Mouse (Mus musculus) heart, embryonic 10.5 days (tissue): Measurements from ENCODE around the gene Gsto2. TPM values are rescaled to one million over a fixed set of nuclear protein-coding genes. Genes with fewer than 3 reads are reported as not detected.

Experiments used
- DNase-seq: peaks from one replicate; pipeline ENCODE4 v3.0.0-alpha.2; 2017; ENCODE audit warnings: low spot score
- H3K27ac ChIP-seq: fragments of 300-500 bp; sonication (generic); 2 replicates; pipeline ENCODE4 v1.5.1; 2016; ENCODE audit warnings: mild to moderate bottlenecking
- H3K27me3 ChIP-seq: fragments of 300-500 bp; sonication (generic); 2 replicates; pipeline ENCODE4 v1.6.1; 2016; ENCODE audit warnings: mild to moderate bottlenecking; ENCODE audit not compliant: poor library complexity, insufficient read depth, severe bottlenecking
- H3K36me3 ChIP-seq: fragments of 300-500 bp; sonication (generic); 2 replicates; pipeline ENCODE4 v1.6.1; 2016; ENCODE audit warnings: mild to moderate bottlenecking, moderate library complexity
- H3K4me1 ChIP-seq: fragments of 300-500 bp; sonication (generic); 2 replicates; pipeline ENCODE4 v1.6.1; 2016; ENCODE audit warnings: mild to moderate bottlenecking
- H3K4me3 ChIP-seq: fragments of 300-500 bp; sonication (generic); 2 replicates; pipeline ENCODE4 v1.5.1; 2016; ENCODE audit warnings: mild to moderate bottlenecking, moderate library complexity
- H3K9me3 ChIP-seq: fragments of 300-500 bp; sonication (generic); 2 replicates; pipeline ENCODE4 v1.6.1; 2016; ENCODE audit warnings: mild to moderate bottlenecking, moderate library complexity
- WGBS: fragments of 180-500 bp; shearing (Covaris S2); methylation state at CpG from one replicate; pipeline ENCODE4 v1.1.7; 2016; 5-methylcytosine and 5-hydroxymethylcytosine counted together
- polyA plus RNA-seq: library from polyadenylated mRNA; unstranded; fragments of >200 nt; fragmentation: Nextera tagmentation; extraction: Ambion mirVana; gene quantifications from 2 replicates; pipeline ENCODE4 v1.2.1, GENCODE M21; 2016

The Gsto2 gene
- polyA plus RNA-seq, 1 experiment from 2014 or later, result 1.0 TPM

DNA sequence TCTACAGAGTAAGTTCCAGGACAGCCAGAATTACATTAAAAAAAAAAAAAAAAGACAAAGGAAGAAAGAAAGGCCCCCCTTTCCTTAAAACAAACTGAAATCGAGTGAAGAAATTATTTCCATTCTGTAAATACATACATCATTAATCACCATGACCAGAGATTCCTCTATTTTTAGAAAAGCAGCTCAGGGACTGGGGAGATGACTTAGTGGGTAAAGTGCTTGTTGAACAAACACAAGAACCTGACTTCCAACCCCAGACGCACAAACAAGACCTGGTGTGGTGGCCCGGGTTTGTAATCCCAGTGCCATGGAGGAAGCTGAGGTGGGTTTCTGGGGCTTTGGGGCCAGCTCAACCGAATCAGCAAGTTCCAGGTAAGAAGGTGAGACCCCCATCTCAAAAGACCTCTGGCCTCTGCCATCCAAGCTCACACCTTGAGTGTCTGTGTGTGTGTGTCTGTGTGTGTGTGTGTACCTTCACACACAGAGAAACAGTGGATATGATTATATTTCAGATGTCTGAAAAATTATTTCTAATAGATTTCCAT, 2.4 kb downstream of the Gsto2 start:
- peaks cover 6% of the 10 kb centered on the region; the same call in 1 of the 2 replicates for H3K36me3 ChIP-seq
- peaks cover 6% of the 10 kb centered on the region; the same call in 1 of the 2 replicates for H3K4me1 ChIP-seq
- no peaks in the 10 kb centered on the region for H3K9me3 ChIP-seq
- peak; percentile 68 for DNase-seq
- 69% methylated on average over 4 of the region's 4 CpGs for WGBS
- no peak overlapping the region for H3K4me3 ChIP-seq
- no peak overlapping the region for H3K27ac ChIP-seq
- peaks cover 8% of the 10 kb centered on the region; the same call in 1 of the 2 replicates for H3K27me3 ChIP-seq

DNA sequence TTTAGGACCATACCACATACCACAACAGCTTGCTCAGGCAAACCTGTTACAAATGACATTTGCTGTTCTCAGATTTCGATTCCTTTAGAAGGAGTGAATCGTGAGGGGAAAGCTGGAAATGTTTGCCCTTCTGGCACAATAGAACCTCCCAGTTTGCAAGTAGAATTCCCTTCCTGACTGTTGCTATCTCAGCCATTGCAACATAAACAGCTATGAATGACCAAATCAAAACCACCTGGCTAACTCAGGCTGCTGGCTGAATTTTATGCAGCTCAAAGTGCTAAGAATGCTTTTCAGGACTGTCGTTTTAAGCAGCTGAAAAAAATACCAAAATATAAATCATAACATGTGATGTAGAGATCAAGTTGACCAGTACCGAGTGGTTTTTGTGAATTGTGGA, 3.6 kb downstream of the Gsto2 start:
- no peak overlapping the region for H3K4me3 ChIP-seq
- no peak for DNase-seq
- peaks cover 5% of the 10 kb centered on the region; the same call in 1 of the 2 replicates for H3K36me3 ChIP-seq
- no peak overlapping the region for H3K27ac ChIP-seq
- H3K9me3 ChIP-seq, result no peaks in the 10 kb centered on the region
- peaks cover 8% of the 10 kb centered on the region; the same call in 1 of the 2 replicates for H3K27me3 ChIP-seq
- 65% methylated on average over 4 of the region's 4 CpGs for WGBS
- peaks cover 6% of the 10 kb centered on the region; the same call in 1 of the 2 replicates for H3K4me1 ChIP-seq

GRCm38 (mm10) chr19:47869516-47869915, 4.2 kb downstream of the Gsto2 start:
- H3K9me3 ChIP-seq, result no peaks in the 10 kb centered on the region
- no peak for DNase-seq
- peaks cover 6% of the 10 kb centered on the region; the same call in 1 of the 2 replicates for H3K4me1 ChIP-seq
- H3K4me3 ChIP-seq, result no peak overlapping the region
- no peak overlapping the region for H3K27ac ChIP-seq
- H3K27me3 ChIP-seq, result peaks cover 8% of the 10 kb centered on the region; the same call in 1 of the 2 replicates
- H3K36me3 ChIP-seq, result no peaks in the 10 kb centered on the region
- WGBS, result 53% methylated on average over 3 of the region's 3 CpGs

DNA sequence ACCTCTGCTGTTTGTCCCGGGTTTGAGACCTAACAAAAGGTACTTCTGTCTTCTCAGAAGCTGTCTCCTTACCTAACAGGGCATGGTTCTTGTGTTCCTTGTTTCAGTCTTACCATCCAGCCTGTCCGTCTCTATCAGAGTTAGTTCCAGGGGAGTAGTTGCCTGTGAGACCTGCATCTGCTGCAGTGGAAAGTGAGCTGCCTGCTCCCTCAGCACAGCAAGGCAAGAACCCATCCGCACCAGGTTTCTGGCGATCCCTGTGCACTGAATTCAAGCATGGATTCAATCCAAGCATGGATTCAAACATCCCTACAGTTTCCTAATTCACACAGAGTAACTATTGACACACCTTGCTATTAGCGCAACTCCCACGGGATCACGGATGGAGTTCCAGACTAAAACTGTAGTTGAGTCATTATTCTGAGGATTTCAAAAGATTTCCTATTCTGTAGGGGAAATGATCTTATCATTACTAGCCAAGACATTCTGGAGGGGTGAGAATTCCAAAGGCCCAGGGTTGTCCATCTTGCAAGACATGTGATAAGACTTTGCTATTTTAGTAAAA, 4.8 kb downstream of the Gsto2 start:
- 70% methylated on average over 7 of the region's 7 CpGs for WGBS
- 0 out of 2 replicates have a peak, but pooled peaks cover under 1% of the 10 kb centered on the region for H3K4me1 ChIP-seq
- no peaks in the 10 kb centered on the region for H3K36me3 ChIP-seq
- H3K9me3 ChIP-seq, result no peaks in the 10 kb centered on the region
- H3K27ac ChIP-seq, result no peak overlapping the region
- H3K4me3 ChIP-seq, result no peak overlapping the region
- no peak for DNase-seq
- peaks cover 8% of the 10 kb centered on the region; the same call in 1 of the 2 replicates for H3K27me3 ChIP-seq

GRCm38 (mm10) chr19:47871515-47871914, 6.2 kb downstream of the Gsto2 start:
- no peak for DNase-seq
- H3K4me1 ChIP-seq, result peaks cover 6% of the 10 kb centered on the region; the same call in 1 of the 2 replicates
- H3K27me3 ChIP-seq, result peaks cover 15% of the 10 kb centered on the region; the same call in 1 of the 2 replicates

GRCm38 (mm10) chr19:47876252-47876651, 10.9 kb downstream of the Gsto2 start:
- 56% methylated on average over 15 of the region's 15 CpGs for WGBS
- DNase-seq, result no peak
- H3K27ac ChIP-seq, result no peak overlapping the region
- H3K36me3 ChIP-seq, result no peaks in the 10 kb centered on the region
- H3K9me3 ChIP-seq, result no peaks in the 10 kb centered on the region
- H3K4me3 ChIP-seq, result no peak overlapping the region
- peaks cover 6% of the 10 kb centered on the region; the same call in 1 of the 2 replicates for H3K4me1 ChIP-seq
- H3K27me3 ChIP-seq, result peaks cover 14% of the 10 kb centered on the region; the same call in 1 of the 2 replicates

More at GRCm38 (mm10) chr19:47871515-47871914, 6.2 kb downstream of the Gsto2 start:
- 31% methylated on average over 10 of the region's 10 CpGs for WGBS
- H3K9me3 ChIP-seq, result no peaks in the 10 kb centered on the region
- H3K27ac ChIP-seq, result no peak overlapping the region
- H3K4me3 ChIP-seq, result no peak overlapping the region
- no peaks in the 10 kb centered on the region for H3K36me3 ChIP-seq

- Histone ChIP-seq H3K27me3 (peaks cover 7% of the 10 kb centered on the region; the same call in 1 of the 2 replicates), H3K9me3 (no peaks in the 10 kb centered on the region), H3K4me1 (peaks cover 32% of the 10 kb centered on the region), H3K27ac (no peak overlapping the region), H3K4me3 (no peak overlapping the region), H3K36me3 (no peaks in the 10 kb centered on the region)
- 76% methylated on average over 7 of the region's 7 CpGs for WGBS
- no peak for DNase-seq
Measured at GRCm38 (mm10) chr19:47881538-47881937, 16.2 kb downstream of the Gsto2 start.

GRCm38 (mm10) chr19:47882151-47882881, 17.0 kb downstream of the Gsto2 start:
- H3K36me3 ChIP-seq, result no peaks in the 10 kb centered on the region
- DNase-seq, result peak; percentile 90
- no peak overlapping the region for H3K4me3 ChIP-seq
- no peaks in the 10 kb centered on the region for H3K9me3 ChIP-seq
- no peak overlapping the region for H3K27ac ChIP-seq
- peaks cover 7% of the 10 kb centered on the region; the same call in 1 of the 2 replicates for H3K27me3 ChIP-seq
- H3K4me1 ChIP-seq, result peaks cover 36% of the 10 kb centered on the region
- WGBS, result 22% methylated on average over 11 of the region's 11 CpGs

- no peak for DNase-seq
- H3K4me3 ChIP-seq, result no peak overlapping the region
- WGBS, result 56% methylated on average over 9 of the region's 9 CpGs
- peaks cover 36% of the 10 kb centered on the region for H3K4me1 ChIP-seq
- H3K9me3 ChIP-seq, result no peaks in the 10 kb centered on the region
- peak overlapping the region; percentile 44; the same call in 1 of the 2 replicates for H3K27ac ChIP-seq
- H3K36me3 ChIP-seq, result no peaks in the 10 kb centered on the region
- peaks cover 7% of the 10 kb centered on the region; the same call in 1 of the 2 replicates for H3K27me3 ChIP-seq
Measured at GRCm38 (mm10) chr19:47882882-47883254, 17.5 kb downstream of the Gsto2 start.

DNA sequence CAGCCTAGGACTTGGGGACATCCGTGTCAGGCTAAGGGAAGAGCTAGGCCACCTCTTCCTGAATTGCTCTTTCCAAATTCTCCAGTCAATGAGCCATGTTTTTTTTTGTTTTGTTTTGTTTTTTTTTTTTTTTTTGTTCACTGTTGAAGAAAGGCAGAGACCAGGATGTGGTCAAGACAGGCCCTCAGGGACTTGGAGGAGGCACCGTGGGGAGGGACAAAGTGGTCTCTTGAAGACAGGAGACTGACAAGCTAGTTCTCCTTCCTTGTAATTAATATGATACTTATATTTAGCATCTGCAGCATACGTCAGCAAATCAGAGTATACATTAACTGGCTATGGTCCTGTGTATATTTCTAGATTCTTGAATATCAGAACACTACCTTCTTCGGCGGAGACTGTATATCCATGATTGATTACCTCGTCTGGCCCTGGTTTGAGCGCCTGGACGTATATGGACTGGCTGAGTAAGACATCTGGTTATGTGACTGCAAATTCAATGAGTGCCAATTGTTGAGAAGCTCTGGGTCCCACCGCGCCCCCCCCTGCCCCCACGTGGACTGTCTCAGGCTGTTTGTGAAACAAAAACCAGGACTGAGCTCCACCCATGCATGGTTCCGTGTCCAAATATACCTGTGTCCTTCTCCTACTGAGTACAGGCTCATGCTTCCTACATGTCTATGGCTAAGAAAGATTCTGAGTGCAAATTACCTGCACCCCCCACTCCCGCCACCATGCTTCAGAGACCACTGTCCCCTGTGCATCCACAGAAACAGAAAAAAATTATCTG, 19.2 kb downstream of the Gsto2 start:
- Histone ChIP-seq H3K27me3 (peaks cover 7% of the 10 kb centered on the region; the same call in 1 of the 2 replicates), H3K27ac (0 out of 2 replicates have a peak overlapping the region, but pooled peaks have one; percentile 56), H3K9me3 (no peaks in the 10 kb centered on the region), H3K4me3 (no peak overlapping the region), H3K4me1 (peaks cover 36% of the 10 kb centered on the region), H3K36me3 (no peaks in the 10 kb centered on the region)
- no peak for DNase-seq
- 76% methylated on average over 13 of the region's 13 CpGs for WGBS

DNA sequence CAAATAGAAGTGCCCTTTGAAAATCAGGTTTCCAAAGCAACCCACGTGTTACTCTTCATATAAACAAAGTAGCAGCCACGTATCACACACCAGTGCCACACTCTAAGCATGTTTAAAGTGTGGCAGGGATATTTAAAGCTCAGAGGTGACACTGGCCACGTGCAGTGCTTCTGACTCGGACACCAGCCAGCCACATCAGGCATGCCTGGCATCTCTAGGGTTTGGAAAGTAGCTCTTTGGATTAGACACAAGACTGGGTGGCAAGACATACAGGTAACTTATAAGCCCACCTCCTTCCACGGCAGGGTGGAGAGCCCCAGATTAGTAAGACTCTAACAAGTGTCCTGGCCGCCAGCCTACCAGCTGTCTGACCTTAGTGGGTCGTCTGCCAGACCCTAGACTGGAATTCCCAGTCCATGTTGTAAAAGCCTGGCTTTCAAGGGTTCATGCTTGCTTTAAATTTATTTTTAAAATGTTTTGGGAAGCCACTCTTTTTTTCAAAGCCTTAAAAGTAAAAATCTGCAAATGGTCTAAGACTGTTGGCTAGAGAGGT, 19.9 kb downstream of the Gsto2 start:
- Histone ChIP-seq H3K27me3 (peaks cover 7% of the 10 kb centered on the region; the same call in 1 of the 2 replicates), H3K36me3 (no peaks in the 10 kb centered on the region), H3K4me3 (no peak overlapping the region), H3K4me1 (peaks cover 38% of the 10 kb centered on the region), H3K27ac (0 out of 2 replicates have a peak overlapping the region, but pooled peaks have one; percentile 18), H3K9me3 (no peaks in the 10 kb centered on the region)
- WGBS, result 41% methylated on average over 7 of the region's 7 CpGs
- DNase-seq, result no peak

GRCm38 (mm10) chr19:47885886-47886285, 20.6 kb downstream of the Gsto2 start:
- no peak for DNase-seq
- no peak overlapping the region for H3K4me3 ChIP-seq
- no peaks in the 10 kb centered on the region for H3K36me3 ChIP-seq
- H3K4me1 ChIP-seq, result peaks cover 43% of the 10 kb centered on the region
- whole genome bisulfite sequencing, result 60% methylated on average over 11 of the region's 11 CpGs
- peaks cover 3% of the 10 kb centered on the region; the same call in 1 of the 2 replicates for H3K27me3 ChIP-seq
- H3K27ac ChIP-seq, result no peak overlapping the region
- H3K9me3 ChIP-seq, result no peaks in the 10 kb centered on the region
